Mouse (Mus musculus) adrenal gland, postnatal 36 days (tissue): ENCODE measurements around the gene Zkscan5. TPM values are rescaled to one million over a fixed set of nuclear protein-coding genes. Genes with fewer than 3 reads are reported as not detected.
"Not testable (repeated sequence)": the region's sequence is repeated elsewhere in the genome, so short reads cannot be mapped to it uniquely, and the experiment has no call there.

Experiments
- DNase-seq, 2 experiments: peaks; one replicate each; pipeline ENCODE4 v3.0.0; 2021; ENCODE audit warnings: mixed read lengths in 1 of 2
- long read RNA-seq, 2 experiments: library from polyadenylated mRNA; stranded (forward); transcript quantifications; one replicate each; pipeline ENCODE4 v2.0.0; 2021; ENCODE audit warnings: borderline sequencing depth in 2 of 2
- total RNA-seq, 2 experiments: library from RNA; stranded (reverse); gene quantifications; 2 replicates each; pipeline ENCODE4 v1.2.3; 2021

Zkscan5 gene
- total RNA-seq = 10 to 100 TPM; 11.6 to 13.0 TPM
- long read RNA-seq, experiment 1, transcript Zkscan5-202 (6 exons, 3,794 nt) = major isoform, 8 of 16 reads
- long read RNA-seq, experiment 1, partial matches to known transcripts = 1 of 16 reads
- long read RNA-seq, experiment 1, other reads (novel, unspliced or antisense) = 7 of 16 reads
- long read RNA-seq, experiment 2, partial matches to known transcripts = 0 of 1 reads
- long read RNA-seq, experiment 2, other reads (novel, unspliced or antisense) = 1 of 1 reads

DNA sequence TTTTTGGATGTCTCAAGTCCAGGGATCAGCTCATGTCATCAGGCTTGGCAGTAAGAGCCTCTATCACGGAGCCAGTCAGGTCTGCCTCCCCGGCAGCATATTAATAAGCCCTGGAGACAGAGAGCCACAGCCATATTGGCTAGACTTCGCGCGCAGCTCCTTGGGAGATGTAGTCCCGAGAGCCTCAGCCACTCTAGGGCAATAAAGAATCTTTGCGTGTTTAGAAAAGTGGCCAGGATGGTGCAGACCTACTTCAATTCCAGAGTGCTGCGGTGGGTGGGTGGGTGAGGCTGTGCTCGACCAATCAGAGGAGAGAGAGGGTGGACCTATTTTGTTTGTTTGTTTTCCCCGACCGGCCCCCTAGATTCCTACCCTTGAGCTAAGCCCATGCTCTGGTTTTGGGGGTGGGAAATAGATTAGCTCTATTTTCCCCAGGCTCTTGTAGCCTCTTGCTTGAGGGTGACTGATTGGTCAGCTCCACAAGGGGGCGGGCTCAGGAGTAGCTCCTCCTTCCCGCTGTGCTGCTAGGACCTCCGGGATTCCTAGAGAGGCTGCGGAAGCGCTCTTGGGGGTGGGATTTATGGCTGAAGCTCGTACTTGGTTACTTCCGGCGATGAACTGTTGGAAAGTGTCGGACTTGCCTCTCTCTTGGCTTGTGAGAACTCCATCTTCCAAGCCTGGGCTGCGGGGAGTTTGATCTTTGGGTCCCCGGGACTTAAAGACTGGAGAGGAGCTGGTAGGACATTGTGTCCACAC lies at the start of gene Zkscan5:
Gene Zkscan5 (plus strand): TSS at position 627 of the 756 bp plus-strand sequence.
- DNase-seq = peak; percentile 98 to 99

DNA sequence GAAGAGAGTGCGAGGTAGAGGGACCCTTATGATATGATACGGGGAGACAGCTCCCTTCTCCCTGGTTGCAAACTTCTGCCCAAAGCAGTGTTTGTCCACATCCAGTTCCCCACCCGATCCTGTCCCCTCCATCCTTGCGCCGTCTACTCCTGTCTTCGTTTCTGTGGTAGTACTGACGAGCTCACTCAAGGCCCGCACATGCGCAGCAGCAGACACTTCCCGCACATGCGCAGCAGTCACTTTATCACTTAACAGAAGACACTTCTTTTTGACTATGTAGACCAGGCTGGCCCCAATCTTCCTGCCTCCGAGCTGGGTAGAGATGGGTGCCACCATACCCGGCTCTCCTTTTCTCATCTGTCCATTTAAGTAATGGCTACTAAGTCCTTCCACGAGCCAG lies 43.0 kb upstream of the Zkscan5 start:
- no peak for DNase-seq

DNA sequence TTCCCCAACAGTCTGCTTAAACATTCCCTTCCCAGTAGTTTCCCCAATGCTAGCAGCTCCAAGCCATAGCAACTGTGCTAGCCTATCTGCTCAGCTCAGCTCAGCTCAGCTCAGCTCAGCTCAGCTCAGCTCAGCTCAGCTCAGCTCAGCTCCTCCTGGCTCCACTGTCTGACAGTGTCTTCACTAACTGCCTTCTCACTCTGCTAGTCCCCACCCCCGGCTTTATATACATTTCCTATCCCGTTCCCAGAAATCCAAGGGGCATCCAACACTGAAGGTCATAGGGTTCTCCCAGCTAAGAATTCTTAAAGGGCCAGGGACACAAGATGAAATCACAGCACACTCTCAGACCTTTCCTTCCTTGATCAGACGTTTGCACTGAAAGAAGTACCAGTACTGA lies 39.7 kb upstream of the Zkscan5 start:
- peak; percentile 40 to 62 for DNase-seq

DNA sequence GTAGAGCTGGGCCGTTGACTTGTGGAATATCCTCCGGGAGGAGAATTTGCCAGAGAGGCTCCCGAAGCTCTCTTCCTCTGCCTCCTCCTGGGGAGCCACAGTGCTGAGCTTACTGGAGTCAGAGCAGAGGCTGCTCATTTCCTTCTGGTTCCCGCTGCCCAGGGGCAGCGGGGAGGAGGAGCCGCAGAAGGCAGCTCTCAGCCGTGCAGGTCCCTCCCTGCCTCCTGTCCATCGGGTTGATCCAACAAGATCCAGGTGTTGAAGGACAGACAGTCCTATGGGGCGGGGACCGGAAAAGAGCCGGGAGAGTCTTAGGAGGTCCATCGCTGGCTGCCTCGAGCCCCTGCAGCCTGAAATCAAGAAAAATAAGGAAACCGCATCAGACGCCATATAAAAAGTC lies 39.2 kb upstream of the Zkscan5 start:
- peak; percentile 15 to 27 for DNase-seq

DNA sequence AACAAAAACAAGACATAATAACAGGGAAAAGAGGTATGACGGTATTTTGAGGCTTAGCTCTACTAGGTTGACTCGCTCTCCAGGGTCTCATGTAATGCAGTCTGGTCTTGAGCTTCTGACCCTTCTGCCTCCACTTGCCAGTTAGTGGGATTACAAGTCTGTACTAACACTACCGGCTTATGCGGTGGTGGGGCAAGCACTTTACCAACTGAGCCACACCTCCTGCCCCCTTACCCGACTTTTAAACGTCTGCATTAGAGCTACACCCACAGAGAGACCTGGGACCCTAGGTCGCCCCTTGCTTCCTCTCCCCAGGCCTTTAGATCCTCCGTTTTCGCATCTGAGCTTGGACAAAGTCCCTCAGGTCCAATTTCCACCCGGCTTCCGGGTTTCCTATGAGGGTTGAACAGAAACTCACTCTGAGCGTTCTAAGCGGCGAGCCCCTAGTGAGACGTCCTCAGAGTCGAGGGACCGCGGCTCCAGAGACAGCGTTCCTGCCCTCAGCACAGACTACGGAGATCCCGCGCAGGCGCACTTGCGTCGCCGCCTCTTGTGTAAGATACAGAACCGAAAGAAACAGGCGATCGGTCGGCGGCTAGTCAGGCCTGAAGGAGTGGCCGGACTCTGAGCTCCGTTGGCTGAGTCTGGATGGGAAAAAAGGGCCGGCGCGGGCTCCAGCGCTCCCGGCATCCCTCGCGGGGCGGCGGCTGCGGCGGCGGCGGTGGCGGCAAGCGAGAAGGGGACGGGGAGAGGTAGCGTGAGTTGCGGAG lies 37.6 kb upstream of the Zkscan5 start, which contains the start of the genes Ptcd1 and Cpsf4:
Gene Ptcd1 (minus strand): TSS at position 573 of the 770 bp plus-strand sequence.
Gene Cpsf4 (plus strand): TSS at position 678 of the 770 bp plus-strand sequence.
- peak; percentile 98 to 99 for DNase-seq

DNA sequence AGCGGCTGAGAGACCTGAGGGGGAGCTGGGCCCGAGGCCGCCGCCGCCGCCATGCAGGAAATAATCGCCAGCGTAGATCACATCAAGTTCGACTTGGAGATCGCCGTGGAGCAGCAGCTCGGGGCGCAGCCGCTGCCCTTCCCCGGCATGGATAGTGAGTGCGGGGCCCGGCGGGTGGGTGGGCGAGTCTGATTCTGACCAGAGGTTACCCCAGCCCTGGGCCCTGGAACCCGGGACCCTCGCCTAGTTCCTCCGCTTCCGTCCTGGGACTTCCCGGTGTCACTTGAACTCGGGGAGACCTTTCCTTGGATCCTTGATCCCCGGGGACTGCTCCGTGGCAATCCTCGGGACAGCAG lies 37.1 kb upstream of the Zkscan5 start:
- DNase-seq = peak in 1 of 2 experiments; percentile 21

DNA sequence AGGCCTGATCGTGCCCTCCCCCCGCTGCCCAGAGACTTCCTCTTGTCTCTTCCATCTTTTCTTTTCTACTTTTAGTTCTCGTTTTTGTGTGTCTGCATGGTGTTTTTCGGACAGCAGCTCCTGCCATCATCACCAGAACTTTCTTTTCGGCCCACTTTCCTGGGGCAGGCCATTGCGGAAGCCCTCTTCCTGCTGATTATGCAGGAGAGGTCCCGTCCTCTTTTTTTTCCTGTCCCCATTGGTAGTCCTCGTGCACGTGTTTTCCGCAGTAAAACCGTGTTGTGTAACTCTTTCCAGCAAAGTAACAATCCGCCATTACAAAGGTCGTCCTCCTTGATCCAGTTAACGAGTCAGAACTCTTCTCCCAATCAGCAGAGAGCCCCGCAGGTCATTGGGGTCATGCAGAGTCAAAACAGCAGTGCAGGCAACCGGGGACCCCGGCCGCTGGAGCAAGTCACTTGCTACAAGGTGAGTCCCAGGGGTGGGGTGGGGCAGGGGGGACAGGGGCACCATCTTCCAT lies 25.8 kb upstream of the Zkscan5 start:
- no peak for DNase-seq

DNA sequence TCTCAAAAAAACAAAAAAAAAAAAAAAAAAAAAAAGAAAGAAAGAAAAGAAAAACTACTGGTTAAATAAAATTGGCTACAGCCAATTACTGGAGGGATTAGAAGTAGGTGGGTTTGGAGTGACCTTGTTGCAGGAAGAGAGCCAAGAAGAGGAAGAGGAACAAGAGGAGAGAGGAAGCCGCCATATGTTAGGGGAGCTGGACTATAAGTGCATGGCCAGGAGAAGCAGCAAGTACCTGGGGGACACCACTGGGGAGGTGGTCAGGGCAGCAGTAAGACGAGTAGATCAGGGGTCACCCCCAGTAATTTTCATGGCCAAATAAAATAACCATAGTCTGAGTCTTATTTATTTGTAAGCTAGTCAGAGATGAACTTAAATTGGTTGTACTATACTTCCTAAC lies 19.1 kb upstream of the Zkscan5 start:
- no peak for DNase-seq

DNA sequence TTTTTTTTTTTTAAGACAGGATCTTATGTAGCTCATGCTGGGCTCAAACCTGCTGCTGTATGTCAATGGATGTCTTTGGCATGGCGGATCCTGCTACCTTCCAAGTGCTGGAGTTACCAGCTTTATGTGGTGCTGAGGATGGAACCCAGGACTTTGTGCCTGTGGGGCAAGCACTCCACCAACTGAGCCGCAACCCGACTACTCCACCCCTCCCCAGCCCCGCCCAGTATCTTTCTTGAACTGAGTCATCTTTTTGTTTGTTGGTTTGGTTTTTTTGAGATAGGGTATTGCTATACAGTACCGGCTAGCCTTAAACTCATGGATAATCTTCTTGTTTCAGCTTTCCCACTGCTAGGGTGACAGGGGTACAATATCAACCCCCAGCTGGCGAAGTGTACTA lies 14.9 kb upstream of the Zkscan5 start:
- DNase-seq = no peak

DNA sequence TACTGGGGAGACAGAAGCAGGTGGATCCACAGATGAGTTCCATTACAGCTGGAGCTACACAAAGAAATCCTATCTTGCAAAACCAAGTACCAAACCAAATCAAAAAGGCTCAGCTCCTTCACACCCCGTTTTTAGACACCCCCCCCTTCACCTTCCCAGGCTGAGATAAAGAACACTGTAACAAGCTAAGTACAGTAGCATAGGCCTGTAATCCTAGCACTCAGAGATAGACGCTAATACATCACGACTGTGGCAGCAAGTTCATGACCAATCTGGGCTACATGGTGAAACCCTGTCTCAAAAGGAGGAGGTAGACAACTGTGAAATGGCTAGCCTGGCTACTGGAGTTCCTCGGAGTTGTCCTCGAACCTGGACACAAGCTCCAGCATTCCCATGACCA lies 14.0 kb upstream of the Zkscan5 start:
- no peak for DNase-seq

DNA sequence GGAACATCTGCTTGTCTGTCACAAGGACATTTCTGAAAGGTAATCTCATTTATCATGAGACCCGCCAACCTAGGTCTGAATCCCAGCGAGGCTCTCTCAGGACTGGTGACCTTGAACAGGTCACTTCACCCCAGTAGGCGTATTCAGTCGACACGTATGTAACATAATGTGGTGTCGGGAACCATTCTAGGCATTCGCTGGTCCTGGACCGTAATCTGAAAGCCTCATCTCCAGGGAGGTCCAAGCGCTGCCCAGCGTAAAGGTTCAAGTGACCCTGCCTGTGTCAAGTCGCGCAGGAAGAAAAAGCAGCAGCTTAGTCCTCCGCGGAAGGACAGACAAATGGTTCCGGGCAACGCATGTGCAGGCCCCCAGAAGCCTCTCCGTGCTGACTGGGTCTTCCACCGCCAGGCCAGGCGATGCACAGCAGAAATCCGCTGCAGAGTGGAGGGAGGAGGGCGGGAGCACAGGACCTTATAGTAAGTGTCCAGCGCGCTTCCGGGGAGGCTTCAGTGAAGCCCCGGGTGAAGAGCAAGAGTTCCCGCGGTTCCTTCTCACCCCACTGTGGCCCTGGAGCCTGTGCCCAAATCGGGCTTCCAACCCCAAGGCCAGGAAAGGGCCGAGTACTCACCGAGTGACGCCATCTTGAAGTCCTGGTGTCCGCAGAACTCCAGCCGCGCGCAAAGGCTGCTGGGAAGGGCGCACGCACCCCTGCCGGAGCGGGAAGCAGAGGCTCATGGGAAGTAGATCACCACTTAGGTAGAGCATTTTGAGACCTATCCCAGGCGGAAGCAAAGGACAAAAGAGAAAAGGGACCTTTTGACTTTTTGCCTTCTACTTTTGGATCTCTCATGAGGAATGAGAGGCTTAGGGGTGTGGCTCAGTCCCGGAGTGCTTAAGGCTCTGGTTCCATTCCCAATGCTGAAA lies 13.2 kb upstream of the Zkscan5 start:
- DNase-seq = peak; percentile 94 to 96

DNA sequence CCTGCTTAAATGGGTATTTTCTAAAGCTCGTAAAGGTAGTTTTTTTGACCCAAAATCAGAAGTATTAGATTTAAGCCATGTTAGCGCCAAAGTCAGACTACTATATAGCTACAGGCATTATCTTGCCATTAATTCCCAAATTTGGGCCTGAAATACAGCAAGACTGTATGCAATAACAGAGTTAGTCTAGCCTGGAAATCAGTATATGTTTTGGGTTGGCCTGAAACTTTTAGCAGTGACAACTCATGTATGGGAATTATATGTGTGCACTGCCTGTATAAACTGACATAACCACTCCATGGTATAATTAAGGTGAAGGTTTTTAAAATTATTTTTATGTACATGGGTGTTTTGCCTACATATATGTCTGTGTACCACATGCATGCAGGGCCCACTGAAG lies 12.4 kb upstream of the Zkscan5 start, which contains the start of gene Atp5j2:
Gene Atp5j2 (minus strand): TSS at position 101 of the 400 bp plus-strand sequence.
- no peak for DNase-seq

DNA sequence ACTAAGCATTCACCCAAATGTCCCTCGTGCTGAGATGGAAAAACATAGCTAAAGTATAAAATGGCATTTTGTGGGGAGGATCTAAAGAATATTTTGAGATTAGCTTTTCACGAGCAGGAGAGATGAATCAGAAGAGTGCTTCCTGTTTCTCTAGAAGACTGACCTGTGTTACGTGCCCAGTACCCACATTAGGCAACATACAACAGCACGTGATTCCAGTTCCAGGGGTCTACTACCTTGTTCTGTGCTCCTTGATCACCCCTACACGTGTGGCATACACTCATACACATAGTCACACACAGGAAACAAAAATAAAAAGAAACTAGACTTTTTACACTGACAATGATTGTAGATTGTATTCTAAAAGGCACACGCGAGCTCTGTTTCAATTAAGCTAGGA lies 4.0 kb upstream of the Zkscan5 start:
- DNase-seq = no peak

DNA sequence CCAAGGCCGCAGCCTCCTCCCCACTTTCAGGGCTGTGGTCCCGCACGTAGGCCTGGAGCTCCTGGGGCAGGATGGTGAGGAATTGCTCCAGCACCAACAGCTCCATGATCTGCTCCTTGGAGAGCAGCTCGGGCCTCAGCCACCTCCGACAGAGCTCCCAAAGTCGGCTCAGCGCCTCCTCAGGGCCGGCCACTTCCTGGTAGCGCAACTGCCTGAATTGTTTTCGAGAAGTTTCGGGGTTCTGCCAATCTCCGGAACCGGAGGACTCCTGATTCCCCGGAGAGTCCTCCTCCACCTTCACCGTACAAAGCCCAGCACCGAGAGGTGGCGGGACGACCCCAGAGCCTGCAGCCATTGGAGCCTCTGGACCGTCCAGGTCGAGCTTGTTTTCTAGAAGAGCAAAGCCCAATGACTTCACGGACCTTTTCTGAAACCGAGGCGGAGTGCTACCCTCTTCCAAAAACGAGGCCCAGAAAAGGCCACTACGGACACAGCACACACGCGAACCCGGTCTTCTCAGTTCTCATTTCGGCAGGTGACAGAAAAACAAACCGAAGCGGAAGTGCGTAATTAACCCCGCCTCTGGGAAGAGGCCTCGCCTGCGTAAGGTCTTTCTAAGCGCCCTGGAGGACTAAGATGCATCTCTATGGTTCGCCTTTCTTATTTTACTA lies 2.9 kb upstream of the Zkscan5 start, which contains the start of gene Zkscan14:
Gene Zkscan14 (minus strand): TSS at position 548 of the 671 bp plus-strand sequence.
- DNase-seq = peak; percentile 78 to 85

DNA sequence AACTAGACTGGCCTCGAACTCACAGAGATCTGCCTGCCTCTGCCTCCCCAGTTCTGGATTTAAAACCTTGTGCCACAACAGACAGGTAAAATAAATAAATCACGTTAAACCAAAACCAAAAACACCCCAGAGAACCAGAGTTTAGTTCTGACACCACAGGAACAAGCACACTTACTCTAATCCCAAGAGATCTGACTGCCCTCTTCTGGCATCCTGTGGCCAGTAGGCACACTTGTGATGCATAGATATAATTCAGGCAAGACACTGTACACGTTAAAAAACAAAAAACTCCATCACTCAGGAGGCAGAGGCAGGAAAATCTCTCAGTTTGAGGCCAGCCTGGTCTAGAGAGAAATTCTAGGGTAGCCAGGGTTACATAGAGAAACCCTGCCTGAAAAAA lies 1.9 kb upstream of the Zkscan5 start:
- DNase-seq = no peak

DNA sequence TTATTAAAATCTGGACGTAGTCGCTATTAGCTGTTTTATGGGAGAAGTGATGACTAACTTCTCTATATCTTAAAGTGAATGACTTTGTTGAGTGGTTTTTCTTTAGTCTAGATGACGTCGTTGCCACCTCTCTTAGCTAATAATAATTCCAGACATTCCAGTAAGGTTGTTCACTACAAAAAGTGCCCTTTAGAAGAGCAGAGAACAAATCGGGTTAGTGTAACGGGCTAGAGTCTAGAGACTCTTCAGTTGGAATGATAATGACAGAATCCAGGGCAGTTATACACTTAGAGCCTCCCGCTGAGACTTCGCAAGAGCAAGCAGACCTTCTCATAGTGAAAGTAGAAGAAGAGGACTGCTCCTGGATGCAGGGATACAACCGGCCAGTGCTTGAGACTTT lies 679 bp downstream of the Zkscan5 start:
- DNase-seq = no peak

DNA sequence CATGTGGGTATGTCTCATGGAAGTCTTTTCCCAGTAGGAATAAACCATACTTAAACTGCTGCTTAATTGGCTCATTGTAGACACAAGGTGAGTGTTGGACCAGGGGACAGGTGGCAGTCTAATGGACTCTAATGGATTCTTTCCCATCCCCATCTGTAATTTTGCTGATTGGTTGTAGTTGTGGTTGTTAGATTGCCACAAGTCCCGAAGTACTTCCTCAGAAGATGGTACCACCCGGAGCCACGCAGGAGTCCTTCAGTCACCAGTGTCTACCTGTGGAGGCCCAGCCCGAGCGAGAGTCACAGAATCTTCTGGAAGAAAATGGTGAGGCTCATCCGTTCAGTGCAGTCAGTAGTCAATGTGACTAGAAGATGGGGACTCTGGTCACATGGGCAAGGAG lies 3.0 kb downstream of the Zkscan5 start:
- DNase-seq = no peak

DNA sequence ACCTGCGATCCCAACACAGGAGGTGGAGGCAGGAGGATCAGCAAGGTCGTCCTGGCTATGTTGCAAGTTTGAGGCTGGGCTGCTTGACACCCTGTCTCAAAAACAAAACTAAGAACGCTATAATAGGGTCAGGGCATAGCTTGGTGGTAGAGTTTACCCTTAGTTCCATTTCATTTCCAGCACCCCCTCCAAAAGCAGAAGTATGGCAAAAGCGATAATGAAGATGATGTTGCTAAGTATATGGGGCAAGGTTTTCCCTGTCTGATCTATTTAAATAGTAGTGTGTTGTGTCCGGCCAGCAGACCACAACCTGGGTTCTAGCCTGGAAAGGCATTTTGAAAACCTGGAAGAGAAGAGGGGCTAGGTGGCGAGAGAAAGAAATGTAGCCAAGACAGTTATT lies 3.6 kb downstream of the Zkscan5 start:
- no peak for DNase-seq

DNA sequence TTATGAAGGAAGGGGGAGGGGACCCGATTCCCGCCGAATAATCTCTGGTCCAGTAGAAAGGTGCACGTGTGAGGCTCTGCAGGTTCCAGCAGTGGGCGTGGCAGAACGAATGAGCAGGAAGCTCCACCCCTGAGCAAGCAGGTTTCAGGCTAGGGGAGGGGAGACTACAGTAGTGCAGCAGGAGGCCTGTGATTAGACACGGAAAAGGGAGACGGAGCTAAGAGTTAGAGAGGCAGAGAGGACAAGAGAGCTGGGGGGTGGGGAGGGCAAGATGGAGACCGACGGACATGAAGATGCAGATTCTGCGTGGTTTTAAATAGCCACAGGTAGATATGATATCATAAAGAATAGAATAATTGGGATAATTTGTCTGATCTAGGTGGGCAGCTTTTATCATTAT lies 4.0 kb downstream of the Zkscan5 start:
- not testable (repeated sequence) for DNase-seq

DNA sequence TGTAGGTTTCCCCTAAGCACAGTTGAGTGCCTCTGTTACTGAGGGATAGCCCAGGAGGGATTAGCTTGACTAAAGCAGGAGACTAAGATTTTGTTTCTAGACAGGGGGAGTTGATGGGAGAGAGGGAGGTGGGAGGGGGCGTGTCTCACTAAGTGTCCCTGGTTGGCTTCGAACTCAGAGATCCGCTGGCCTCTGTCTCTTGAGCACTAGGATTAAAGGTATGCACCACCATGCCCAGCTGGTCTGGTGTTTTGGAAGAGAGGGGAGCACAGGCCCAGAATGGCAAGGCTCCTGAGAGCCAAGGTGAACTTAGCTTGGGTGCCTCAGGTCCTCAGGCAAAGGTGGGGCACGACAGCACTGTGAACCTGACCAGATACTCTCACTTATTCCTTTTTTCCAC lies 7.0 kb downstream of the Zkscan5 start:
- no peak for DNase-seq

DNA sequence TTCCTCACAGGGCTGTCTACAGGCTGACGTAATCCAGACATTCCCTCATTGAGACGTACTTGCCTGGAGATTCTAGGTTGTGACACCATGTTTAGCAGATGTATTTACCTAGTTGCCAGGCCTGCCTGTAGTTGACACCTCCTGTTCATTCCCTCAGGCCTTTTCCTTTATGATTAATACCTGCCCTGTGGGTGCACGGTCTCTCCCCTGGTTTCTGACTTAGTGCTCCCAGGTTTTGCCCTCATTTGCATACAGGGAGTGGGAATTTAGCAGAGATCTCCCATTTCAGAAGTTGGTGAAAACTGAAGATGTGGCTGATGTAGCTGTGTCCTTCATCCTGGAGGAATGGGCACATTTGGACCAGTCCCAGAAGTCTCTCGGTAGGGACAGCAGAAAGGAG lies 7.9 kb downstream of the Zkscan5 start:
- DNase-seq = no peak
